Mouse (Mus musculus): ENCODE data around the gene Twistnb.

DNA sequence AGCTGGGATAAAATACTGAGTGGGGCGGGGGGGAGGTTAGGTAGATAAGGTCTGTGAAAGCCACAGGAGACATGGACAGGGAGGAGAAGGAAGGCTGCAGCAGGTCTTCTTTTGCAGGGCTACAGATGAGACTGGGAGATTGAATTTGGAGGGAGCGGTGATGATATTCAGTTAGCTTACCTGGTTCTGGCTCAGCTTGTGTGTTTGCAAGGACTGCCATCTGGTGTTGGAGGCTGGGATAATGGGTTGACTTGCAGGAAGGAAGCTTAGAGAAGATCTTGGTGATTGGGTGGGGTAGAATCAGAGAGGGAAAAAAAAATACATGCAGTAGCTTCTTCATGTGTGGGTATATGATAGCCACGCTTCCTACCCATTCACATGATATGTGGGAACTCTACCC lies 5.1 kb upstream of the Twistnb start:
- peak; percentile 56 for TF ChIP-seq CTCF (conservative IDR thresholded peaks at IDR 0.05; ENCODE audit: low read length)
- TF ChIP-seq POU5F1 (IDR thresholded peaks at IDR 0.05; ENCODE audit: borderline replicate concordance, low read length) = no peak
- no peak for TF ChIP-seq NANOG (IDR thresholded peaks at IDR 0.05; ENCODE audit: borderline replicate concordance, low read length)

Data from E14TG2a.4 (cell line).